ENCODE assay signal across 18 mouse cellular contexts in genomic region chr6:34776396-34776795, GRCm38 (mm10). TPM values are rescaled to one million over a fixed set of nuclear protein-coding genes. Genes with fewer than 3 reads are reported as not detected.
"Had no signal": no experiment of that assay in that cellular context is flagged by ENCODE, and none has a peak within 500 bp of the region (broad histone marks: within the 10 kb centered on the region; RNA-seq: fewer than 3 reads in every experiment).

No protein-coding gene starts in this region.

- H3K9me3 ChIP-seq: lung, embryonic 15.5 days; megakaryocyte, embryonic 14.5 days; midbrain, embryonic 13.5 days; midbrain, embryonic 15.5 days; neural tube, embryonic 12.5 days had no signal

- H3K4me1 ChIP-seq: neural tube, embryonic 12.5 days had no signal

- ATAC-seq: lung, postnatal 0 days; midbrain, embryonic 13.5 days; midbrain, embryonic 15.5 days had no signal

- DNase-seq: lung, adult 2 months; lung, postnatal 14 days; lung, postnatal 36 days; retina, postnatal 1 day; right cerebral cortex, adult 18-20 months; right cerebral cortex, postnatal 25 days; thymus, adult 18-20 months; thymus, postnatal 25 days; thymus, postnatal 4 days had no signal

- H3K27ac ChIP-seq: lung, embryonic 15.5 days; macrophage; midbrain, embryonic 13.5 days; midbrain, embryonic 15.5 days; neural tube, embryonic 12.5 days had no signal

- H3K4me3 ChIP-seq: lung, embryonic 15.5 days; megakaryocyte, embryonic 14.5 days; midbrain, embryonic 13.5 days; midbrain, embryonic 15.5 days; neural tube, embryonic 12.5 days had no signal

- H3K36me3 ChIP-seq: midbrain, embryonic 15.5 days had no signal

- H3K4me2 ChIP-seq: lung, embryonic 15.5 days; midbrain, embryonic 11.5 days; midbrain, embryonic 13.5 days; midbrain, embryonic 15.5 days; neural tube, embryonic 12.5 days had no signal

- H3K27me3 ChIP-seq: lung, embryonic 15.5 days; megakaryocyte, embryonic 14.5 days; midbrain, embryonic 13.5 days; midbrain, embryonic 15.5 days; neural tube, embryonic 12.5 days had no signal

- H3K9ac ChIP-seq: lung, embryonic 15.5 days; midbrain, embryonic 13.5 days; midbrain, embryonic 15.5 days; neural tube, embryonic 12.5 days had no signal

RNA-seq across cellular contexts. Expression of gene Agbl3, which starts 3.8 kb away (rescaled TPM):
- total RNA-seq: monocyte, adult 5-6 weeks had no signal
